In the genomic region with DNA sequence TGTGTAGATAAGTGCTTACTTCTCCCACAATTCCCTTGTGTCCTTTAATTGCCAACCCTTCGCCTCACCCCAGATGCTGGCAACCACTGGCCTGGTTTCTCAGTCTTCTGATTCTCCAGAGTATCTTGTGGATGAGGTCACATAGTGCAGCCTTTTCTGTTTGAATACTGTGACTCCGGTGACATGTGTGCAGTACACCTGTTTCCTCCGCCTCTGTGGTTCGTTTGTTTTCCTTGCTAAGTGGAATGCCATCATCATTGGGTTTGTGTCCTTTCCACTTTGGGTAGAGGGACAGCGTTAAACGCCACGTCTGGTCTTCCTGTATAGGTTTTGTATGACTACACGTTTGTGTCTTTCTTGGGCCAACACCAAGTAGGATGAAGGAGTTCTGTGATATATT, we compare ENCODE assay signal across 22 mouse cellular contexts.
"Had no signal": no experiment of that assay in that cellular context is flagged by ENCODE, and none has a peak within 500 bp of the region (broad histone marks: within the 10 kb centered on the region; RNA-seq: fewer than 3 reads in every experiment).

No protein-coding gene starts in this region.

- H3K4me2 ChIP-seq: limb, embryonic 13.5 days; lung, embryonic 15.5 days; midbrain, embryonic 12.5 days; midbrain, embryonic 15.5 days; neural tube, embryonic 13.5 days had no signal

- H3K27me3 ChIP-seq: liver, embryonic 12.5 days; liver, embryonic 15.5 days; lung, embryonic 15.5 days; midbrain, embryonic 15.5 days; neural tube, embryonic 13.5 days had no signal

- H3K4me3 ChIP-seq: layer of hippocampus, adult 2 months; limb, embryonic 10.5 days; limb, embryonic 13.5 days; liver, embryonic 12.5 days; liver, embryonic 15.5 days; lung, embryonic 15.5 days; midbrain, embryonic 12.5 days; midbrain, embryonic 15.5 days; myocyte; neural tube, embryonic 13.5 days had no signal

- H3K36me3 ChIP-seq: limb, embryonic 10.5 days; limb, embryonic 13.5 days; liver, embryonic 12.5 days; liver, embryonic 15.5 days; lung, embryonic 15.5 days; midbrain, embryonic 12.5 days; midbrain, embryonic 15.5 days; neural tube, embryonic 13.5 days had no signal

- ATAC-seq: intestine, postnatal 0 days; midbrain, embryonic 15.5 days had no signal

- DNase-seq: kidney, adult 2 months; kidney, postnatal 25 days; layer of hippocampus, adult 9-11 months; lung, adult 18-20 months; lung, postnatal 14 days; lung, postnatal 4 days; right cerebral cortex, adult 18-20 months; right cerebral cortex, postnatal 14 days; right cerebral cortex, postnatal 4 days had no signal

- H3K27ac ChIP-seq: kidney, postnatal 0 days; layer of hippocampus, adult 2 months; limb, embryonic 10.5 days; limb, embryonic 13.5 days; liver, embryonic 12.5 days; liver, embryonic 15.5 days; lung, embryonic 15.5 days; midbrain, embryonic 12.5 days; midbrain, embryonic 15.5 days; neural tube, embryonic 13.5 days; stomach, postnatal 0 days had no signal

- H3K9me3 ChIP-seq: limb, embryonic 10.5 days; liver, embryonic 12.5 days; liver, embryonic 15.5 days; lung, embryonic 15.5 days; midbrain, embryonic 12.5 days; midbrain, embryonic 15.5 days; neural tube, embryonic 13.5 days had no signal

- H3K9ac ChIP-seq: limb, embryonic 13.5 days; liver, embryonic 12.5 days; liver, embryonic 15.5 days; lung, embryonic 15.5 days; midbrain, embryonic 12.5 days; midbrain, embryonic 15.5 days; neural tube, embryonic 13.5 days had no signal
